Mouse (Mus musculus) hindbrain, postnatal 0 days (tissue): ENCODE measurements around the gene N4bp2. TPM values are rescaled to one million over a fixed set of nuclear protein-coding genes. Genes with fewer than 3 reads are reported as not detected.

Source experiments
- ATAC-seq: fragments of 200-750 bp; cut with Nextera tagmentation; 2 replicates; pipeline ENCODE4 v1.8.0; 2017; ENCODE audit warnings: mild to moderate bottlenecking, moderate TSS enrichment, moderate library complexity
- DNase-seq: peaks from one replicate; pipeline ENCODE4 v3.0.0-alpha.2; 2015; ENCODE audit warnings: low spot score
- H3K27ac ChIP-seq: fragments of 300-500 bp; sonication (generic); 2 replicates; pipeline ENCODE4 v1.5.1; 2014; ENCODE audit warnings: mild to moderate bottlenecking
- H3K27me3 ChIP-seq: fragments of 300-500 bp; sonication (generic); 2 replicates; pipeline ENCODE4 v1.6.1; 2014; ENCODE audit warnings: low read length, mixed read lengths; ENCODE audit not compliant: insufficient read depth
- H3K36me3 ChIP-seq: fragments of 300-500 bp; sonication (generic); 2 replicates; pipeline ENCODE4 v1.6.1; 2014; ENCODE audit warnings: low read length, mixed read lengths; ENCODE audit not compliant: insufficient read depth
- H3K4me1 ChIP-seq: fragments of 300-500 bp; sonication (generic); 2 replicates; pipeline ENCODE4 v1.6.1; 2014; ENCODE audit warnings: antibody characterized with exemption, low read length, mixed read lengths; ENCODE audit not compliant: insufficient read depth
- H3K4me2 ChIP-seq: fragments of 300-500 bp; sonication (generic); 2 replicates; pipeline ENCODE4 v1.6.1; 2014; ENCODE audit warnings: low read depth, mild to moderate bottlenecking, low read length, moderate library complexity, mixed read lengths
- H3K4me3 ChIP-seq: fragments of 300-500 bp; sonication (generic); 2 replicates; pipeline ENCODE4 v1.5.1; 2014; ENCODE audit warnings: low read length
- H3K9ac ChIP-seq: fragments of 300-500 bp; sonication (generic); replicated peaks from 2 replicates; pipeline ENCODE4 v1.6.1; 2014; ENCODE audit warnings: mild to moderate bottlenecking, low read length, moderate library complexity, mixed read lengths
- H3K9me3 ChIP-seq: fragments of 300-500 bp; sonication (generic); 2 replicates; pipeline ENCODE4 v1.6.1; 2016; ENCODE audit warnings: low read length, mixed read lengths
- CTCF ChIP-seq: IDR thresholded peaks from 2 replicates; pipeline ENCODE4 v1.5.1; 2016; ENCODE audit warnings: antibody characterized with exemption, control low read depth, low read depth
- WGBS: fragments of 180-500 bp; shearing (Covaris S2); extraction: QIAGEN DNeasy Blood & Tissue Kit; methylation state at CpG from one replicate; pipeline ENCODE4 v1.1.7; 2014; 5-methylcytosine and 5-hydroxymethylcytosine counted together
- polyA plus RNA-seq: library from polyadenylated mRNA; unstranded; fragments of >200 nt; fragmentation: Nextera tagmentation; extraction: Ambion mirVana; gene quantifications from 2 replicates; pipeline ENCODE4 v1.2.1, GENCODE M21; 2015
- total RNA-seq: library from RNA; depleted of rRNA; stranded (reverse); fragments of >200 nt; gene quantifications from 2 replicates; pipeline ENCODE4 v1.2.3, GENCODE M21; 2014

N4bp2 gene
- total and polyA plus RNA-seq, 2 experiments from 2014 or later, result 10.0 to 27.4 TPM

DNA sequence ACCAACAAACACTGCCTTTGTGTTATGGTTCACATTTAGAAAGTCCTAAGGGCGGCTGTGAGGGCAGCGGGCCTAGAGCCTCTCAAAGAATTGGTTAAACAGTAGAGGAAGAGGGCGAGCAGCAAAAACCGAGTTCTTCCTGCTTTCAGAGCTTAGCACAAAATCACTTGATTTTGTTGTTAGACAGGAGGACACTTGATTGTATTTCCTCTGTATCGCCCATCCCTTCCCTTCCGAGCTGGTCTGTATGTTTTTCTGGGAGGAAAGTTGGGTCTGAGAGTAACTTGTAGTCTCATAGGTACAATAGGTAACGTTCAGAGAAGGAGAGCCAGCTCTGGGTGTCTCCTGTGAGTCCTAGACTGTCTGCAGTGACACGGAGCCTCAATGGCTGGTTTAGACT lies 63.8 kb downstream of the N4bp2 start:
- no peak for DNase-seq
- Histone ChIP-seq H3K4me2 (no peak overlapping the region), H3K9me3 (no peaks in the 10 kb centered on the region), H3K9ac (no peak overlapping the region), H3K36me3 (peaks cover 16% of the 10 kb centered on the region), H3K27ac (no peak overlapping the region), H3K4me3 (no peak overlapping the region), H3K27me3 (no peaks in the 10 kb centered on the region), H3K4me1 (no peaks in the 10 kb centered on the region)
- ATAC-seq, result no peak
- TF ChIP-seq CTCF, result no peak
- WGBS, result 91% methylated on average over 8 of the region's 8 CpGs

DNA sequence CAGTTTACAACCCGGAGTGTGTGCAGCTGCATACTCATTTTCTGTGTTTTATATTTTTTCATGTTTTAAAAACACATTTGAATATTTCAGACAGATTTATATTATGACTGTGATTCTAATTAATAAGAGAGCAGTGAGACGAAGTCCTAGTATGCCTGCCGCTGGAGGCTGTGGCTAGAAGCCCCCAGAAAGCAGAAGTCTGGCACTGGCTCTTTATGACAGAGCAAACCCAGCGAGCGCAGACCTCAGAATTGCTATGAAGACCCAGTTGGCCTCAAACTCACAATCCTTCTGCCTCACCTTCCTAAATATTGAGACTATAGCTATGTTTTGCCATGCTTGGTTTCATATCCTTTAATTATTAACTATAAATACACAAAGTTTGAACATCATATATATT lies 64.9 kb downstream of the N4bp2 start:
- Histone ChIP-seq H3K36me3 (peaks cover 8% of the 10 kb centered on the region), H3K9ac (no peak overlapping the region), H3K27me3 (no peaks in the 10 kb centered on the region), H3K9me3 (no peaks in the 10 kb centered on the region), H3K4me2 (no peak overlapping the region), H3K4me1 (no peaks in the 10 kb centered on the region), H3K4me3 (no peak overlapping the region), H3K27ac (no peak overlapping the region)
- ATAC-seq (no peak), DNase-seq (no peak)
- no peak for TF ChIP-seq CTCF
- whole genome bisulfite sequencing, result 90% methylated on average over 5 of the region's 5 CpGs

DNA sequence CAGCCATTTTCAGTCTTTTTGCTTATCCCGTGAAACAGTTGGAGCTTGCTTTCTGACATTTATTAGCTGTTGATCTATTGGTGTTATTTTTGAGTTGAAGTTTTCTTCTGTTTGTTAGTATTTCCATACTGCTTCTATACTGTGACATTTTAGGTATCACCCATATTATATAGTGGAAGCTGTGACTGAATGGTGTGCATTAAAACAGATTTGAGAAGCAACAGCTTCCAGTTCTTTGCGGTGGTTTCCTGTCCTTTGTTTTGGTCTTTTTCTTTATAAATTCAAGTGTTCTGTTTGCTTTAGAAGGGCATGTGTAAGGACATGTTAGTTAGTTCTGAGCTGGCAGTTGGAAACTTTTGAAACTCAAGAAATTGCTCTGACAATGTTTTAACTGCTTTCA lies 65.7 kb downstream of the N4bp2 start:
- no peaks in the 10 kb centered on the region for H3K27me3 ChIP-seq
- H3K4me2 ChIP-seq, result no peak overlapping the region
- ATAC-seq, result no peak
- H3K4me1 ChIP-seq, result no peaks in the 10 kb centered on the region
- H3K27ac ChIP-seq, result no peak overlapping the region
- peaks cover 8% of the 10 kb centered on the region for H3K36me3 ChIP-seq
- WGBS, result 82% methylated on average over 2 of the region's 2 CpGs
- no peak for TF ChIP-seq CTCF
- H3K4me3 ChIP-seq, result no peak overlapping the region
- no peak overlapping the region for H3K9ac ChIP-seq
- DNase-seq, result no peak
- H3K9me3 ChIP-seq, result no peaks in the 10 kb centered on the region

DNA sequence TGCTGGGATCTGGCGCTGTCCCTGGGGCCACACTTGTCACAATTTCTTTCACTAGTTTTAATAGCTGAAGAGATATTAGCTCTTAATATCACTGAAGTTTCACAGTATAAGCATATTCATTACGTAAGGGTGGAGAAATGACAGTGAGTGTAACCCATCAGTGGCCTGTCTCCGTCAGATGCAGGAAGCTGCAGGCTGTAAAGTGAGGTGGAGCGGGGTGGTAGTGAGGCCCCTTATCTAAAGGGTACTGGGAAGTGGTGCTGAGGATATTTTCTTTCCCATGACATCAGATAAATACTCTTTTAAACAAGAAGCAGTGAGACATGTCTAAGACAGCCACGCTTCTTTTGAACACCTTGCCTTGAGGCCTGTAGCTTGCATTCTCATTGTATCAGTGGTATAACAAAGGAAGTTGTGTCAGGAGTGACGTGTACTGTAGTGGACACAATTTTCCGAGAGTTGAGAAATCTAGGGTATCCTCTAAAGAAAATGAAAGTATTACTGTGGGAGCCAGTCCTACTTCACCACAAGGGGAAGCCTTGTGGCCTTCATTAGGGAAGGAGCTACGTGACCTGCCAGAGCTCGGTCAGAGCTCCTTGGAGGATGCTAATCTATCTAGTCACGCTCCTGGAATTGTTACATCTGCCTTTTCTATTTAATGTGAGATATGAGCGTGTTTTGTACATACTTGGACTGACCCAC lies 68.7 kb downstream of the N4bp2 start:
- no peak overlapping the region for H3K4me2 ChIP-seq
- H3K27me3 ChIP-seq, result no peaks in the 10 kb centered on the region
- no peak overlapping the region for H3K4me3 ChIP-seq
- 83% methylated on average over 11 of the region's 11 CpGs for WGBS
- no peaks in the 10 kb centered on the region for H3K36me3 ChIP-seq
- no peak overlapping the region for H3K9ac ChIP-seq
- no peak for ATAC-seq
- peak; percentile 15; the same call in 1 of the 2 replicates for TF ChIP-seq CTCF
- H3K4me1 ChIP-seq, result no peaks in the 10 kb centered on the region
- no peaks in the 10 kb centered on the region for H3K9me3 ChIP-seq
- H3K27ac ChIP-seq, result no peak overlapping the region
- no peak for DNase-seq

DNA sequence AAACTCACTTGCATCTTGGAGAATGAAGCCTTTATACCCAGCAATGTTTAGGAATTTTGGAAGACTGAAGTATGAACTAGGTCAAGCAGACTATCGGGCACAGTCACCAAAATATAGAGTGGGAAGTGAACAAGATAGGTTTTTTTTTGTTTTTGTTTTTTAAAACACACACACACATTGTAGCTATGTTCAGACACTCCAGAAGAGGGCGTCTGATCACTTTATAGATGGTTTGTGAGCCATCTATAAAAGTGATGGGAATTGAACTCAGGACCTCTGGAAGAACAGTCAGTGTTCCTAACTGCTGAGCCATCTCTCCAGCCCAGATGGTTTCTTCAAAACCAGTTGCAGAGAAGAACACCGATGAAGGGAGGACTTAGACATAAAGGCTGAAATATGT lies 69.8 kb downstream of the N4bp2 start:
- H3K36me3 ChIP-seq, result no peaks in the 10 kb centered on the region
- WGBS, result 85% methylated on average over 3 of the region's 3 CpGs
- no peak overlapping the region for H3K4me3 ChIP-seq
- H3K9ac ChIP-seq, result no peak overlapping the region
- no peaks in the 10 kb centered on the region for H3K4me1 ChIP-seq
- H3K4me2 ChIP-seq, result no peak overlapping the region
- no peaks in the 10 kb centered on the region for H3K27me3 ChIP-seq
- no peak for TF ChIP-seq CTCF
- no peak overlapping the region for H3K27ac ChIP-seq
- no peak for DNase-seq
- ATAC-seq, result no peak
- no peaks in the 10 kb centered on the region for H3K9me3 ChIP-seq

DNA sequence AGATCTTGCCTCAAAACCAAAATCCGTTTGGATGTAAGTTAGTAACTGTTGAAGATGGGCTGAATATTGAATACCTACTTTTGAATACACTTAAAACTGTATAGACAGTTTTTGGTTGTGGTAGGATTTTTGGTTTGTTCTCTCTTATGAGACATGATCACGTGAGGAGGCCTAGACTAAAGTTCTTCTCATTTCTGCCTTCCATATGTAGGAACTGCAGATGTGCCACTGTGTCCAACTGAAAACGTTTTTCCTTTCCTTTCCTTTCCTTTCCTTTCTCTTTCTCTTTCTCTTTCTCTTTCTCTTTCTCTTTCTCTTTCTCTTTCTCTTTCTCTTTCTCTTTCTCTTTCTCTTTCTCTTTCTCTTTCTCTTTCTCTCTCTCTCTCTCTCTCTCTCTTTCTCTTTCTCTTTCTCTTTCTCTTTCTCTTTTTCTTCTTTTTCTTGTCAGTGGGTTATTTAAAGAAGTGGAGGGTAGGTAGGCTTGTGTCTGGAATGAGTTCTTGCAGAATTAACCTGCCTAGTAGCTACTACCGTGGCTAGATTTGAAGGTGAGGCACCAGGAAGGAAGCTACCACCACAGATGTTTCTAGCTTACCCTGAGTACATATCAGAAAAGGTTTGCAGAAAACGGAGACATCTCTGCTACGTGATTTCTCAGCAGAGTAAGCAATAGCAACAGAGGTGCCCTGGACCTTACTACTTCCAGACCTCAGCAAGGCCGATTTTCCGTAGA lies 70.6 kb downstream of the N4bp2 start:
- Histone ChIP-seq H3K4me1 (no peaks in the 10 kb centered on the region), H3K27ac (no peak overlapping the region), H3K9ac (no peak overlapping the region), H3K4me3 (no peak overlapping the region), H3K4me2 (no peak overlapping the region), H3K27me3 (no peaks in the 10 kb centered on the region), H3K9me3 (no peaks in the 10 kb centered on the region), H3K36me3 (no peaks in the 10 kb centered on the region)
- 94% methylated on average over 8 of the region's 8 CpGs for WGBS
- DNase-seq, result no peak
- ATAC-seq, result no peak
- TF ChIP-seq CTCF, result no peak

DNA sequence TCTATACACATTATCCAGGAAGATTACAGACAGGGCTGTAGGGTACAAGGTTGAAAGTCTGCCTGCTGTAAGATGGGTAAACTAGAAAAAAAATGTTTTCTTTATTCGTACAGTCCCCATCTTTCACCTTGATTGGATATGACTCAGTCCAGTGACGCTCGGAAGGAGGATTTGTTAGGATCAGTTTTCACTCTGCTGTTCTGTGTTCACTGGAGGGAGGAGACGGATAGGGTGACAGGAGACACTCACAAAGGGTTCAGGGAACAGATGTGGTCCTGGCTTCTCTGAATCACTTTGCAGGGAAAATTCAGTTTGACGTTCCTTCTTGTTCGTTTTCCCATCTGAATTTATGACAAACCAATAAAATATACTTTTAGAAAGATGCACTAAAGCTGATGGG lies 74.7 kb downstream of the N4bp2 start:
- Histone ChIP-seq H3K9ac (no peak overlapping the region), H3K4me2 (no peak overlapping the region), H3K9me3 (no peaks in the 10 kb centered on the region), H3K27ac (no peak overlapping the region), H3K4me3 (no peak overlapping the region), H3K36me3 (no peaks in the 10 kb centered on the region), H3K27me3 (no peaks in the 10 kb centered on the region), H3K4me1 (no peaks in the 10 kb centered on the region)
- ATAC-seq, result no peak
- WGBS, result 85% methylated on average over 6 of the region's 6 CpGs
- no peak for DNase-seq
- no peak for TF ChIP-seq CTCF
